Mouse (Mus musculus) urinary bladder, adult 18-20 months (tissue): ENCODE data around the gene Hba-x.
A peak's percentile ranks its signal among the peaks of the same experiment; 100 is the strongest.

Source experiments
- DNase-seq, 2 experiments: peaks; one replicate each; pipeline ENCODE4 v3.0.0; 2022; ENCODE audit warnings: low spot score in 2 of 2, mixed read lengths in 2 of 2

Gene Hba-x

GRCm38 (mm10) chr11:32276347-32276746 is at the start of gene Hba-x:
Gene Hba-x (plus strand): TSS chr11:32276400.
- DNase-seq: no peak

GRCm38 (mm10) chr11:32227041-32227440 is 49.2 kb upstream of the Hba-x start:
- DNase-seq: no peak

- no peak for DNase-seq
These were observed 48.6 kb upstream of the Hba-x start for GRCm38 (mm10) chr11:32227555-32227954.

GRCm38 (mm10) chr11:32228292-32228845 is 47.8 kb upstream of the Hba-x start:
- no peak for DNase-seq

- DNase-seq: no peak
These were observed 46.0 kb upstream of the Hba-x start for GRCm38 (mm10) chr11:32230220-32230619.

- DNase-seq: no peak
These were observed 45.1 kb upstream of the Hba-x start for GRCm38 (mm10) chr11:32231125-32231524.

- DNase-seq: no peak
These were observed 43.4 kb upstream of the Hba-x start for GRCm38 (mm10) chr11:32232848-32233247.

- DNase-seq: no peak
These were observed 42.3 kb upstream of the Hba-x start for GRCm38 (mm10) chr11:32233895-32234294.

GRCm38 (mm10) chr11:32234816-32235485 is 41.2 kb upstream of the Hba-x start:
- no peak for DNase-seq

- DNase-seq: peak in 1 of 2 experiments; percentile 40
These were observed 40.6 kb upstream of the Hba-x start for GRCm38 (mm10) chr11:32235646-32236045.

- DNase-seq: no peak
These were observed 40.1 kb upstream of the Hba-x start for GRCm38 (mm10) chr11:32236132-32236531.

GRCm38 (mm10) chr11:32236712-32237410 is 39.3 kb upstream of the Hba-x start:
- no peak for DNase-seq

GRCm38 (mm10) chr11:32237411-32237795 is 38.8 kb upstream of the Hba-x start:
- no peak for DNase-seq

GRCm38 (mm10) chr11:32238093-32238860 is 37.9 kb upstream of the Hba-x start:
- peak; percentile 36 to 70 for DNase-seq

- no peak for DNase-seq
These were observed 34.8 kb upstream of the Hba-x start for GRCm38 (mm10) chr11:32241391-32241790.

- DNase-seq: no peak
These were observed 34.0 kb upstream of the Hba-x start for GRCm38 (mm10) chr11:32242209-32242608.

- no peak for DNase-seq
These were observed 32.8 kb upstream of the Hba-x start for GRCm38 (mm10) chr11:32243205-32243955.

GRCm38 (mm10) chr11:32244064-32244463 is 32.1 kb upstream of the Hba-x start:
- DNase-seq: no peak

- no peak for DNase-seq
These were observed 31.6 kb upstream of the Hba-x start for GRCm38 (mm10) chr11:32244617-32245016.

GRCm38 (mm10) chr11:32245614-32246013 is 30.6 kb upstream of the Hba-x start:
- DNase-seq: no peak

GRCm38 (mm10) chr11:32247068-32247467 is 29.1 kb upstream of the Hba-x start:
- DNase-seq: no peak

- DNase-seq: no peak
These were observed 27.9 kb upstream of the Hba-x start for GRCm38 (mm10) chr11:32248350-32248749.
